Mouse (Mus musculus) T-helper 1 cell (primary cell): Measurements from ENCODE around the gene H2al1a.
"Not testable (repeated sequence)": the region's sequence is repeated elsewhere in the genome, so short reads cannot be mapped to it uniquely, and the experiment has no call there.

Source experiments
- in situ Hi-C: fragments of 300-600 bp; cut with MboI, MseI; formaldehyde crosslinking; loops from one replicate; pipeline ENCODE4 v1.15.1; 2025; ENCODE audit warnings: high pct_unique_total_duplicates

The H2al1a gene

DNA sequence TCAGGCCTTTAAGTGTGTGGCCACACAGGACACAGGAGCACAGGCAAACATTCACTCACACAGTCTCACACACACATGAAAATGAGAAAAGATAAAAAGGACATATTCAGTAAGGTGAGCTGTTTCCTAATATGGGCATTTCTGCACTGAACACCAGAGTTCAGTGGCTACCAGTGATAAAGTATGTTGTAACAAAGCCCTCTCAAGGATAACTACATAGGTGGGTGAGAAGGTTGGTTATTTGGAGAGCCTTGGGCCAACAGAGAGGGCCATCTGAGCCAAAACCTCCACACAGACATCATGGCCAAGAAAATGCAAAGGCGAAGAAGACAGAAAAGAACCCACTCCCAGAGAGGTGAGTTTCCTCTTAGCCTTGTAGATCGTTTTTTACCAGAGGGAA, 28.5 kb downstream of the H2al1a start, which contains the start of gene H2al1j:
Gene H2al1j, plus strand, starts transcription at position 301 of the 400 bp plus-strand sequence.
- in situ Hi-C loops: not testable (repeated sequence)

DNA sequence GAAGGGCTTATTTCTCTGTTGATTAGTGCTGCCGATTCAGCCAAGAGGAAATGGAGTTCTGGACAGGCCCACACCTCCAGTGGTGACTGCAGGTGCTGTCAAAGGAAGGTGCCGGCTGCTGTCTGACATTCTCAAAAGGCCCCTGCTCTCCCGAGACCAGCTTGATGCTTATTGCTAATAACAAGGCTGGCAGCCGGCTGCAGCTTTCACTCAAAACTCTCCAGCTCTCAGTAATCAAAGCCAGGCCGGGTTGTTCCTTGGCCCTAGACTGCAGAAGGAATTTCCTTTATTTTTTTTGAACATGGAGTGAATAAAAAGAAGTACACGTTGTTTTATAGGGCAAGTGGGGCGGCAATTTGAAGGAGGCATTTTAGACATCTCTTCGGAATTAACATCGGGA, 46.7 kb downstream of the H2al1a start:
- in situ Hi-C loops: no loop called here

DNA sequence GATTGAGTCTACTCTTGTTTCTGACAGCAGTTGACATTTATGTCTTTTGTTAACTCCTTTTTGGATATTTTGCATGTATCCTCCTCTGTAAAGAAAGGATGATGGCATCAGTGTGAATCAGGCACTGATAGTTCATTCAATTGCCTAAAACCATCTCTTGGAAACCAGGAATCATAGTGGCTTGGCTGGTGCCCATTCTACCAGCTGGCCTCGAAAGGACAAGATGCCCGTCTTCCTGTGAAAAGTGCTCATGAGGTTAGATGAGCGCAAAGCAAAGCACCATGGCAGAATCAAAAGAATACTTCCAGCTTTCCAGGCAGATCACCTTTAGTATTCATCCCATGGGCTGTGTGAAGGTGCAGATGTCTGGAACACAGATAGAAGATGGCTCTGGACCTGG, 47.7 kb downstream of the H2al1a start:
- in situ Hi-C loops: no loop called here
